21 mouse cellular contexts compared by ENCODE assay signal in genomic region chr11:43479376-43479775, GRCm38 (mm10). TPM values are rescaled to one million over a fixed set of nuclear protein-coding genes. Genes with fewer than 3 reads are reported as not detected.
DNase-seq lines count a peak whose midpoint lies in the region; ATAC-seq and TF ChIP-seq lines count a peak whose summit lies in the region.
"Had no signal": no experiment of that assay in that cellular context is flagged by ENCODE, and none has a peak within 500 bp of the region (broad histone marks: within the 10 kb centered on the region; RNA-seq: fewer than 3 reads in every experiment).

No protein-coding gene starts in this region.

- ATAC-seq in limb, embryonic 13.5 days (ENCODE audit: low FRiP score, low read depth): no peak
- no peak; the same call in 1 of the 2 replicates for ATAC-seq in embryonic facial prominence, embryonic 15.5 days (ENCODE audit: insufficient number of reproducible peaks, low FRiP score, low TSS enrichment, low read depth)
- ATAC-seq in inflammation-experienced regulatory T-cells, adult 6 months: no peak
- ATAC-seq: hindbrain, embryonic 16.5 days had no signal

- intact Hi-C loops in gastrocnemius, adult 2 months (cut with DNase I): no loop called here

- 0 out of 2 replicates have a peak overlapping the region, but pooled peaks have one; percentile 8 for H3K27ac ChIP-seq in gastrocnemius, adult 2 months
- peak overlapping the region; percentile 81; the same call in 1 of the 2 replicates for H3K27ac ChIP-seq in limb, embryonic 13.5 days
- H3K27ac ChIP-seq in limb, embryonic 10.5 days: no peak overlapping the region
- H3K27ac ChIP-seq in embryonic facial prominence, embryonic 15.5 days (replicated peaks): peak overlapping the region; percentile 83
- H3K27ac ChIP-seq: forebrain, embryonic 12.5 days; heart, embryonic 10.5 days; hindbrain, embryonic 12.5 days had no signal

- no peak overlapping the region for H3K9ac ChIP-seq in limb, embryonic 13.5 days
- no peak overlapping the region for H3K9ac ChIP-seq in embryonic facial prominence, embryonic 15.5 days
- H3K9ac ChIP-seq: embryonic facial prominence, embryonic 12.5 days; forebrain, embryonic 12.5 days; hindbrain, embryonic 12.5 days had no signal

- H3K36me3 ChIP-seq in limb, embryonic 13.5 days: no peaks in the 10 kb centered on the region
- H3K36me3 ChIP-seq in limb, embryonic 10.5 days: no peaks in the 10 kb centered on the region
- no peaks in the 10 kb centered on the region for H3K36me3 ChIP-seq in embryonic facial prominence, embryonic 15.5 days
- H3K36me3 ChIP-seq: embryonic facial prominence, embryonic 12.5 days; forebrain, embryonic 12.5 days; heart, embryonic 10.5 days; hindbrain, embryonic 12.5 days had no signal

- no peaks in the 10 kb centered on the region for H3K27me3 ChIP-seq in limb, embryonic 13.5 days
- H3K27me3 ChIP-seq in limb, embryonic 10.5 days (ENCODE audit: low read depth, poor library complexity, severe bottlenecking): peaks cover 12% of the 10 kb centered on the region; the same call in 1 of the 2 replicates
- no peaks in the 10 kb centered on the region for H3K27me3 ChIP-seq in embryonic facial prominence, embryonic 15.5 days

- no peaks in the 10 kb centered on the region for H3K9me3 ChIP-seq in limb, embryonic 13.5 days
- no peaks in the 10 kb centered on the region for H3K9me3 ChIP-seq in limb, embryonic 10.5 days (replicated peaks)
- no peaks in the 10 kb centered on the region for H3K9me3 ChIP-seq in embryonic facial prominence, embryonic 15.5 days (replicated peaks)
- H3K9me3 ChIP-seq: embryonic facial prominence, embryonic 12.5 days; forebrain, embryonic 12.5 days; heart, embryonic 10.5 days; hindbrain, embryonic 12.5 days had no signal

- peaks cover 67% of the 10 kb centered on the region for H3K4me1 ChIP-seq in limb, embryonic 13.5 days
- H3K4me1 ChIP-seq in limb, embryonic 10.5 days: peaks cover 54% of the 10 kb centered on the region
- H3K4me1 ChIP-seq in embryonic facial prominence, embryonic 15.5 days: peaks cover 56% of the 10 kb centered on the region

- H3K4me2 ChIP-seq in limb, embryonic 13.5 days (replicated peaks): no peak overlapping the region
- H3K4me2 ChIP-seq in embryonic facial prominence, embryonic 15.5 days (replicated peaks): no peak overlapping the region
- H3K4me2 ChIP-seq: embryonic facial prominence, embryonic 12.5 days; forebrain, embryonic 12.5 days; hindbrain, embryonic 12.5 days had no signal

- 67% methylated on average over 3 of the region's 3 CpGs for WGBS in limb, embryonic 13.5 days
- 68% methylated on average over 3 of the region's 3 CpGs for WGBS in limb, embryonic 10.5 days
- 58% methylated on average over 3 of the region's 3 CpGs for WGBS in embryonic facial prominence, embryonic 15.5 days

- no peak for TF ChIP-seq CTCF in gastrocnemius, adult 2 months (IDR thresholded peaks at IDR 0.05)

- DNase-seq in gastrocnemius, adult 2 months: no peak
- no peak for DNase-seq in gastrocnemius, postnatal 10 days
- DNase-seq in limb, embryonic 10.5 days (ENCODE audit: low spot score): no peak
- no peak for DNase-seq in adrenal gland, adult 8-10 months
- DNase-seq: adrenal gland, postnatal 10 days; cerebellum, adult 2 months; cerebellum, postnatal 10 days; heart, postnatal 10 days; heart, postnatal 4 days; kidney, adult 18-20 months had no signal

- H3K4me3 ChIP-seq in gastrocnemius, adult 2 months: no peak overlapping the region
- H3K4me3 ChIP-seq in limb, embryonic 13.5 days: no peak overlapping the region
- no peak overlapping the region for H3K4me3 ChIP-seq in limb, embryonic 10.5 days
- H3K4me3 ChIP-seq in embryonic facial prominence, embryonic 15.5 days (replicated peaks): no peak overlapping the region
- H3K4me3 ChIP-seq: embryonic facial prominence, embryonic 12.5 days; erythroblast, embryonic 14.5 days; forebrain, embryonic 12.5 days; heart, embryonic 10.5 days; hindbrain, embryonic 12.5 days had no signal

RNA-seq across cellular contexts. Expression of gene C1qtnf2, which starts 5.3 kb away (rescaled TPM):
- total RNA-seq in gastrocnemius, adult 2 months (2021): 1 to 10 TPM; 1.8 to 3.6 TPM
- total RNA-seq in gastrocnemius, postnatal 10 days (2021): 10 to 100 TPM; 27.9 to 31.1 TPM
- 19.9 and 20.1 TPM in 2 replicates for polyA plus RNA-seq in limb, embryonic 13.5 days (2015; fragmentation: Nextera tagmentation; extraction: Ambion mirVana)
- polyA plus RNA-seq in limb, embryonic 10.5 days (2016; fragmentation: Nextera tagmentation; extraction: Ambion mirVana): 0.45 and 0.64 TPM in 2 replicates
- 30.4 and 38.4 TPM in 2 replicates for polyA plus RNA-seq in embryonic facial prominence, embryonic 15.5 days (2015; fragmentation: Nextera tagmentation; extraction: Ambion mirVana)
- total RNA-seq in adrenal gland, adult 8-10 months (2022): 10 to 100 TPM in 2 of 4 experiments, 1 to 10 TPM in 2; 9.5 to 14.6 (median 10.4) TPM
- polyA plus RNA-seq in inflammation-experienced regulatory T-cells, adult 6 months (2017; shearing (Covaris generic)): not detected
- total RNA-seq: ES-E14; granulocyte monocyte progenitor cell, adult 5-6 weeks had no signal
- polyA plus RNA-seq: erythroblast, embryonic 14.5 days had no signal

RNA-seq across cellular contexts. Expression of gene Slu7, which starts 45.8 kb away (rescaled TPM):
- 10 to 100 TPM; 33.1 to 35.7 TPM for total RNA-seq in gastrocnemius, adult 2 months (2021)
- total RNA-seq in gastrocnemius, postnatal 10 days (2021): 10 to 100 TPM; 28.9 to 31.5 TPM
- polyA plus RNA-seq in limb, embryonic 13.5 days (2015; fragmentation: Nextera tagmentation; extraction: Ambion mirVana): 62.9 and 66.3 TPM in 2 replicates
- polyA plus RNA-seq in limb, embryonic 10.5 days (2016; fragmentation: Nextera tagmentation; extraction: Ambion mirVana): 49.2 and 59.9 TPM in 2 replicates
- 56.9 and 58.5 TPM in 2 replicates for polyA plus RNA-seq in embryonic facial prominence, embryonic 15.5 days (2015; fragmentation: Nextera tagmentation; extraction: Ambion mirVana)
- 10 to 100 TPM; 40.4 to 53.6 (median 46.9) TPM for total RNA-seq in adrenal gland, adult 8-10 months (2022)
- polyA plus RNA-seq in inflammation-experienced regulatory T-cells, adult 6 months (2017; shearing (Covaris generic)): 100 to 1,000 TPM; 102 to 127 (median 108) TPM

RNA-seq across cellular contexts. Expression of gene Ccnjl, which starts 49.2 kb away (rescaled TPM):
- total RNA-seq in gastrocnemius, adult 2 months (2021): under 1 TPM in 1 of 2 experiments, not detected in 1; 0.33 TPM
- 1 to 10 TPM; 1.0 to 1.3 TPM for total RNA-seq in gastrocnemius, postnatal 10 days (2021)
- polyA plus RNA-seq in limb, embryonic 13.5 days (2015; fragmentation: Nextera tagmentation; extraction: Ambion mirVana): 12.9 and 14.4 TPM in 2 replicates
- polyA plus RNA-seq in limb, embryonic 10.5 days (2016; fragmentation: Nextera tagmentation; extraction: Ambion mirVana): 36.3 and 40.6 TPM in 2 replicates
- 10.9 and 12.0 TPM in 2 replicates for polyA plus RNA-seq in embryonic facial prominence, embryonic 15.5 days (2015; fragmentation: Nextera tagmentation; extraction: Ambion mirVana)
- 1 to 10 TPM; 1.8 to 4.8 (median 2.5) TPM for total RNA-seq in adrenal gland, adult 8-10 months (2022)
- polyA plus RNA-seq in inflammation-experienced regulatory T-cells, adult 6 months (2017; shearing (Covaris generic)): not detected
- total RNA-seq: granulocyte monocyte progenitor cell, adult 5-6 weeks had no signal
- polyA plus RNA-seq: erythroblast, embryonic 14.5 days had no signal

RNA-seq across cellular contexts. Expression of gene Pttg1, which starts 53.3 kb away (rescaled TPM):
- total RNA-seq in gastrocnemius, adult 2 months (2021): 10 to 100 TPM; 45.0 to 60.9 TPM
- total RNA-seq in gastrocnemius, postnatal 10 days (2021): 10 to 100 TPM; 21.9 to 23.3 TPM
- 100 and 104 TPM in 2 replicates for polyA plus RNA-seq in limb, embryonic 13.5 days (2015; fragmentation: Nextera tagmentation; extraction: Ambion mirVana)
- polyA plus RNA-seq in limb, embryonic 10.5 days (2016; fragmentation: Nextera tagmentation; extraction: Ambion mirVana): 86.4 and 104 TPM in 2 replicates
- polyA plus RNA-seq in embryonic facial prominence, embryonic 15.5 days (2015; fragmentation: Nextera tagmentation; extraction: Ambion mirVana): 76.3 and 83.4 TPM in 2 replicates
- total RNA-seq in adrenal gland, adult 8-10 months (2022): 10 to 100 TPM; 41.3 to 59.5 (median 53.1) TPM
- polyA plus RNA-seq in inflammation-experienced regulatory T-cells, adult 6 months (2017; shearing (Covaris generic)): 100 to 1,000 TPM; 103 to 180 (median 127) TPM

Comparison
In these comparisons a context has a peak if more than half of its experiments do, and no peak if none do; other contexts are left out.
1. RNA of gene C1qtnf2, which starts 5.3 kb away (polyA plus RNA-seq): 30.4 to 38.4 TPM in embryonic facial prominence, embryonic 15.5 days and 19.9 to 20.1 TPM in limb, embryonic 13.5 days; 0.45 to 0.64 TPM in limb, embryonic 10.5 days and not detected in inflammation-experienced regulatory T-cells, adult 6 months; every median in the first group is over 10 times any median in the second.